Mouse (Mus musculus) gastrocnemius, adult 18-20 months (tissue): Measurements from ENCODE around the gene Dmrt3. TPM values are rescaled to one million over a fixed set of nuclear protein-coding genes. Genes with fewer than 3 reads are reported as not detected.

ENCODE experiments used
- DNase-seq: peaks from one replicate; pipeline ENCODE4 v3.0.0; 2021; ENCODE audit warnings: low spot score
- long read RNA-seq, 2 experiments: library from polyadenylated mRNA; stranded (forward); transcript quantifications; one replicate each; pipeline ENCODE4 v2.0.0; 2021
- total RNA-seq, 2 experiments: library from RNA; stranded (reverse); gene quantifications; 2 replicates each; pipeline ENCODE4 v1.2.3; 2021

Gene Dmrt3
- not detected for total RNA-seq
- long read RNA-seq, experiment 1 = 0 reads
- long read RNA-seq, experiment 2 = 0 reads

DNA sequence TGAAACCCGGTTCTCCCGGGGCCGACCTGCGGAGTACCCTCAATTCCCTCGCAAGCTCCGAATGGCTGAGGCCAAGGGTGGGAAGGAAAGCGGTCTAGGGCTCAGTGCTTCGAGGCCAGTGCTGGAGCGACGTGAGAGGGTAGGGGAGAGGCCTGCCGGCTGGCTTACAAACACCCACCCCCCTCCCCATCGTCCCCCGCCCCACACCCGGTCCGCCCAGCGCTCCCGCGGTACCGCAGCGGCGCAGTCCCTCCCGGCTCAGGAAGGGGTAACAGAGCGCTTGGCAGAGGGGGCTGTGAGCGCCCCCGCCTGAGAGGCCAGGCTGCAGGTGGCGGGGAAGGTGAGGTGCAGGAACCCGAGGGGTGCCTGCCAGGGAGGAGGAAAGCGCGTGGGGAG is at the start of gene Dmrt3:
Dmrt3 (plus strand) TSS at position 287 of the 396 bp plus-strand sequence.
- DNase-seq = no peak

DNA sequence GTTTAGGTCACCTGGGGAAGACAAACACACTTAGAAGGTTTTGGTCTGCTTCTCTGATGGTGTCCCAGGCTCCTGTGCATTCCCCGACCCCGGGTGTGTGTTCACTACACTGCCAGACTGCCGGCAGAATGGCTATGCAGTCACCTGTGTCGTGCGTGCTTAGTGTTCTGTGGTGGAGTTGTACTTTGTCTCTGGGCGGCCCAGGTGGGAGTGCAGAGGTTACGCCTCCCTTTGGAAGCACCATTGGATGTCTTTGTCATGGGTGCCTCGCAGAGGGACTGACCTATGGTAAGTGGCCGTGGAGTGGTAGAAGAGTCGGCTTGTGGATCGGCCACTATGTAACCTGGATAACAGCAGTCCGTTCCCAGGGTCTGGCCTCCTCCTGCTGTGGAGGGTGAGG is 45.7 kb upstream of the Dmrt3 start:
- no peak for DNase-seq

DNA sequence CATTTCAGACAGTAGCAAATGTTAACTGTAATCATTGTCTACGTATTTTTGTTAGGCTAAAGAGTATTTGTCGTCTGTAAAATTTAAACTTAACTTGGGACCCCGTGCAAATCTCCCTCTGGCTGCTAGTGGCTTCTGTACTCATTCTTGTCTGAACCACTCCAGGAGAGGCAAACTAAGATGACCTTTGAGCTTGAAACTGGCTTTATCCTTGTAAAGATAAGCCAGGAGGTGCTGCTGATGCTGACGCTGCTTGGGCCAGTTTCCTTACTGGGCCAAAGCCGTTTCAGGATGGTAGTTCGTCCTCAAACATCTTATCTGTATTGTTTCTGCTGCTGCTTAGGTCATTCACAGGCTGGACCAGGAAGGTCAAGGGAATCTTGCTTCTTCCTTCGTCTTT is 40.3 kb upstream of the Dmrt3 start:
- DNase-seq = no peak

DNA sequence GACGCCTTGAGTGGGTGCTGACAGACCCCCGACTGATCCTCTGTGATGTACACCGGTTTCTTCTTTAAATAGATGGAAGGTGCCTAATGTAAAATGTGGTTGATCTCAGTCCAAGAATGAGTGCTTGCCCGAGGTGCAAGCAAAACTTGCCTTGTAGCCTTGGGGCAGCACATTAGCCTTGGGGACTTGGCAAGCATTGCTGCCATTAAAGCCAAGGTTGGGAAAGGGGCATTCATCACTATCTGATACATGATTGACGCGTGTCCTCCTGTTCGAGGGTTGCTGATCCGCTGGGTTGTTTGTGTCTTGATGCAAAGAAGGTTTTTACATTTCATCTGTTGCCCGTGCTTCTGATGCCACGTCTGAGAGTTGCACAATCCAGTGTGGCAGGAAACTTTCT is 35.7 kb upstream of the Dmrt3 start:
- DNase-seq = no peak

DNA sequence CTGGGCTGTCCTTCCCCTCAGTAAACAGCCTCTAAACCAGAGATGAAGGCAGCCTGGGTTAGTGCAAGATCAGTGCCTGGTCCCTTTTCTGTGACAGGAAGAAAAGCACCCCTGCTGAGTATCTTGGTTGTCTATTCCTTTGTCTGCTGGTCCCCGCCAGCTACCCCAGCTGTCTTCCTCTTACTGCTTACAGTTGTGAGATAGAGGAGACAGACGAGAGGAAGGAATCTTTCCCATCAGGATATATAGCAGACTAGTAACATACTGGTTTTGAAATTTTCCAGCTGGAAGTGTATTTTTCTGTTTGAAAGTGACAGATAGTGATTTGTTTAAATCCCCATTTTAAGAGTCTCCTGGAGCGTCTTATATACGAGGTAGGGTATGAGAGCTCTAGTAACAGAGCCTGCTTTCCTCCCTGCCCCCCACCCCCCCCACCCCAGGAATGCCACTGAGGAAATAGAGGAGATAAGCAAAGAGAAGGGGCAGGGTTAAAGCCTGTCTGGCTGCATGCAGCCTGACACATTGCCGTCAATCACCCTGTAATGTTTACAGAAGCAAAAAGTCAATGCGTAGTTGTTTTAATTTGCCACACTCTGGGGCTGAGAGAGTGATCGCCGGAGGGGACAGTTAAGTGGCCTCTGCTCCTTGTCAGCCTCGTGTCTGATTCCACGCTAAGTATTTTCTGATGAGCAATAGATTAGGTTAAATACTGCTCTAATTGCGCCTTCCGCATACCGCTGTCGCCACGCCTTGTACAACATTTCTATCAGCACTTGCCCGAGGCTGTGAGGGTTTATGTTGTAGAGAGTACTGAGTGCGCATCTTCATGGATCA is 34.9 kb upstream of the Dmrt3 start:
- no peak for DNase-seq

DNA sequence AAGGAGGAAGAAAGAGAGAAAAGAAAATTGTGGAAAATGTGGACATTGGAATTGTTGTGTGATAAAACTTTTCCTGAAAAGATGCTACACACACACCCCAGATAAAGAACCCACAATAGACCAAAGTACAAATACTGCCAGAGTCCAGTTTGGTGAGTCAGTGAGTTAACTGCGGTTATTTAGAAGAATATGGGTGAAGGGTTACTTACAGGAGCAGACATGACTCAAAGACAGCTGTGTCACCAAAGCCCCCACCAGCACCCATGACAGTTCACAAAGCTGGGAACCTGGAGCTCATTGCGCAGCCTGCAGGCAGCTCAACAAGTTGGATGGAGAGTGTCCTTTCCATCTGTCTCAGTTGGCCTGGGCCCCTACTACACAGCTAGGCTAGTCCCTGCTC is 31.7 kb upstream of the Dmrt3 start:
- no peak for DNase-seq

DNA sequence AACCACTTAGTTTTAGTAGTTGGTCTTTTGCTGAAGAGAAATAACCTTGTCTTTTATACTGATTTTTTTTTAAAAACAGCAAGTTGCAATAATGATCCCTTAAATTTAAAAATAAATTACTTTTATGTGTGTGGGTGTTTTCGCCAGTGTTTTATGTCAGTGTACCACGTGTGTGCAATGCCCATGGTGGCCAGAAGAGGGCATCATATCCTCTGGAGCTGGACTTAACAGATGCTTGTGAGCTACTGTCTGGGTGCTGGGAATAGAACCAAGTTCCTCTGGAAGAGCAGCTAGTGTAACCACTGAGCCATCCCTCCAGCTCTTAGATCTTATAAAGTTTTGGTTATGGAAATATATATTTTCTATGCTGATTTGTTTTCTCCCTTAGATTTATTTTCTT is 30.7 kb upstream of the Dmrt3 start:
- no peak for DNase-seq

DNA sequence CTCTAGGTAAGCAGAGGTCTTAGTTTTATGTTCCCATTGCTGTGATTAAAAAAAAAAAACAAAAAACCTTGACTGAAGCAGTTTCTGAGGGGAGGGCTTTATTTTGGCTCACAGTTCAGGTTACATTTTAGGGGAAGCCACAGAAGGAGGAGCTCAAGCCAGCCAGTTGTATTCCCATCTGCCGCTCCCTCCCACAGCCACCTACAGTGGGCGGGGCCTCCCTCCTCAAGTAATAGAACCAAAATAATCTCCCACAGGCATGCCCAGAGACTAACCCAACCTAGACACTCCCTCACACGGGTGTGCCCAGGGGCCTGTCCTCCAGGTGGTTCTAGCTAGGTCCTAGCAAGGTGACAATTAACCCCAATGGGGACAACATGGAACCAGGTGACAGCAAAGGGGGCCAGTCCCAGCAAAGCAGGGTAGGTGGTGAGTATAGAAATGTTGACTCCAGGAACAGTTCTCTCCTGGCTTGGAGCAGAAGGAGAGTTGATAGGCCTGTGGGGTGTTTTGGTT is 12.3 kb upstream of the Dmrt3 start:
- no peak for DNase-seq

DNA sequence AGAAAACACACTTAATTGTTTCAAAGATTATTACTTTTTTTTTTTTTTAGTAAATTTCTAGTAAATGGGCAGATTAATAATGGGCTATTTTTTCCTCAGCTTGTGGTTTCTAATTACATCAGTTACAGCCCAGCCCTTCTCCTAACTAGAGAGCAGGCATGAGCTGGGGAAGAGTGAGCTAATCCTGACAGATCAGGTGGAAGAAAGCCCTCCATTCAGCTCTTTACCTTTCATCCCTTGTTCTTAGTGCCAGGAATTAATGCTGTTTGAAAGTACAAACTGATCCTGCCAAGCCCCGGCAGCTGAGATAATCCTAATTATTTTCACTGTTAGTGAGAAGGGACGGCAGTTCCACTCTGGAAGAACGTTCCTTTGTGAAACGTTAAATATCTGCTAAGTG is 11.5 kb upstream of the Dmrt3 start:
- DNase-seq = no peak

DNA sequence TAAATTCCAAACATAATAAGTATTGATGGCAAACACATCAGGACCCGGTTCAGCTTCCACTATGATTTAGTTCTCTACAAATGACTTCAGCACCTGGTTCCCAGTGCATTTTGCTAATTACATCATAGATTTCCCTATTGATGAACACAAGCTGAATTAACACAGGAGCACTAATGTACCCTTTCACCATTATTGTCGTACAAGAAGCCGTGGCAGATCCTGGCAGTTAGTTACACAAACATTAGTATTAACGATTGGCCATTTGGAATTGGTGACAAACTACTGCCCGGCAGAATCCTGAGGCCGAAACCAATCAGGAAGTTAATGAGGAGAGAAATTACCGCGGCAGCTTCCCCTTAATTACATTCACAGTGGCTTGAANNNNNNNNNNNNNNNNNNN is 8.1 kb upstream of the Dmrt3 start:
- DNase-seq = no peak

DNA sequence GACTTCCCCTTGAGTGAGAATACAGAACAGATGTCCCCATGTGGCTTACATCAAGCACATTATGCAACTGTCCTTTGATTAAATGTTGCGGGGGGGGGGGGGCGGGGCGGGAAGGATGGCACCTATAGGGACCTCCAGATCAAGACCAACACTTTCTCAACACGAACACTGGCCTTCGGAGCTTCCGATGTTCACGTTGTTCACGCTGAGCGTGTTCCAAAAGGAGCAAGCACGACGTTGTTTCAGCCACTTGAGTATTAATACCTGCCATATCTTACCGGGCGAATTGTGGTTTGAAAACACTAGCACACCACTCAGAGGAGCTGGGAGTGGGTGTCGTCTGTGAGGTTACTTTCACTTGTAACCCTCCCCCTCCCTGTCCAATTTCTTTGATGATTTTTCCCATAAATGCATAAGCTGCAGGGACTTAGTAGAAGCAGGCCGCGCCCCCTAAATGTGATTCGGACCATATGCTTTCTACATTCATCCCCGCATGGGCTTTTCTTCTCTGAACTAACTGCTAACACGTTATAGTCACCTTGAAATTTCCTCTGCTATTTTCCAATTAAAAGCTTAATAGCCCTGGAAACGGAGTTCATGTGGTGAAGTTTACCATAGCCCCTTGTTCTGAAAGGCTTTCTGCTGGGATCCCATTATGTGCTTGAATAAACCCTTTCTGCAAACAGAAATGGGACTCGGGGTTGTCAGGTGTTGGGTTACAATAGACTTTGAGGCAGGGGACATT is 2.5 kb upstream of the Dmrt3 start:
- DNase-seq = no peak

DNA sequence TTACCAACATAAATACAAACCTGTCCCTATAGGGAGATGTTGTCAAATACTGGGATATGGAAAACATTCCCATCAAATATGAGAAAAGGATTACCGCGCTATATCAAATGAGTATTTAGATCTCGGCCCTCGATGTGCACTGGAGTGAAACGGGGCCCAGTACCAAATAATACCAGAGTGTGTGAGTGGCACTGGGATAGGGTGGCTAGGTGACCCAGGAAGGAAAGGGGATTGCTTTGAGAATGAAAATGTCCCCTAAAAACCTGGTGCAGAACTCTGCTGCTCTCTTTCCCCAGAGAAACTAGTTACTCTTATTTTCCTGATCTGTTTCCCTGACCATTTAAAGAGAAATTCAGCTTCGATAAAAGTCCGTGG is 1.9 kb upstream of the Dmrt3 start:
- DNase-seq = no peak

DNA sequence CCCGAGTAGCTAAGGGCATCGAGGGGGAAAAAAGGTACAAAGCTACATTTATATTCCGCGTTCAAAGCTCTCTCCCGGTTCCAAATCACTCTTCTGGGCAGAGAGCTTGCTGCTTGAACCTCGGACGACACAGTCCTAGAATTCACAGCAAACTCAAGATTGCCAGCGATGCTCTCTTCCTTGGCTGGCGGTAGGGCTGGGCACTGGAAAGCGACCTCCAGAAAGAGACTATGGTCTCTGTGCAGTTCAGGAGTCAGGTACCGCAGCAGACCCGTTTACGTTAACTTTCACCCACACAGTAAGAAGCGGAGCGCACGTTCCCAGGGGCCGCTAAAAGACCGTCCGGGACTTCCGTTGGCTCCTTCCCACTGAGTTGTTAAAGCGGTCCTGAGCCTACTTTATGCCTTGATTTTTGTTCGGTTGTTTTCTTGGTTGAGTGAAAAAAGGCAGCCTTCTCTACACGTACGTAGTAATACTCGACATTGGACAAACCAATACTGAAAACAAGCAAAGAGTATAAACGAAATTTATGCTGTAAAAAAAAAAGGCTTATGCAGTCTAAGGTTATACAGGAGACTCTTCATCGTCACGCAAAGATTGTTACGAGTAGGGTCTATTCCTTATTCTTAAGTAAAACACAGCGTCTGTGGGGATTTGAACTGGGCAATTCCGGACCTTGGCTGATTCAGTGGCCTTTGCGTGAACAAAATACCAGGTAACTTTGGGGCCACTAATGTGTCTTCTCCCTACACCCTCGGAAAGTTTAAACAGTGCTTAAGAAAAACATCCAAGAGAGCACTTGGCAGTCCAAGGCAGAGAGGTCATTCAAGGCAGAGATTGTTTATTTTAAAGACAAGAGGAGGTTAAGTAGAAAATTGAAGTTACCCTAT is 895 bp upstream of the Dmrt3 start:
- DNase-seq = no peak

DNA sequence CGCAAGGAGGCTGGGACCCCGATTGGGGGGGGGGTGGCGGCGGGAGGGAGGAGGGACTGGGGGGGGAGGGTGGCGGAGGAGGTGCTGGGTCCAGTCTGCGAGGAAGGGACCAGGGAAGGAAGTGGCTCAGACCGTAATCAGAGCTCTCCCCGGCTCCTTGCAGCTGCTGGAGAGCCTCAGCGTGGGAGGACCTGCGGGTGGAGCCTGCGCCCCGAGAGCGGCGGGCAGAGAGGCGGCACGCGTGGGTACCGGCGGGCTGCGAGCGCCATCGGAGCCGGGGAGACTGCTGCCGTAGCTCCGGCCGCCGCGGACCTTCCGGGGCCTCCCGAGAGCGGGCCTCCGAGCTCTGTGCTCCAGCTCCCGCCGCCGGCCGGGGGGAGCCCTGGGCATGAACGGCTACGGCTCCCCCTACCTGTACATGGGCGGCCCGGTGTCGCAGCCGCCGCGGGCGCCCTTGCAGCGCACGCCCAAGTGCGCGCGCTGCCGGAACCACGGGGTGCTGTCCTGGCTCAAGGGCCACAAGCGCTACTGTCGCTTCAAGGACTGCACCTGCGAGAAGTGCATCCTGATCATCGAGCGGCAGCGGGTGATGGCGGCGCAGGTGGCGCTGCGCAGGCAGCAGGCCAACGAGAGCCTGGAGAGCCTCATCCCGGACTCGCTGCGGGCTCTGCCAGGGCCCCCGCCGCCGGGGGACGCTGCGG is 460 bp downstream of the Dmrt3 start:
- DNase-seq = no peak

DNA sequence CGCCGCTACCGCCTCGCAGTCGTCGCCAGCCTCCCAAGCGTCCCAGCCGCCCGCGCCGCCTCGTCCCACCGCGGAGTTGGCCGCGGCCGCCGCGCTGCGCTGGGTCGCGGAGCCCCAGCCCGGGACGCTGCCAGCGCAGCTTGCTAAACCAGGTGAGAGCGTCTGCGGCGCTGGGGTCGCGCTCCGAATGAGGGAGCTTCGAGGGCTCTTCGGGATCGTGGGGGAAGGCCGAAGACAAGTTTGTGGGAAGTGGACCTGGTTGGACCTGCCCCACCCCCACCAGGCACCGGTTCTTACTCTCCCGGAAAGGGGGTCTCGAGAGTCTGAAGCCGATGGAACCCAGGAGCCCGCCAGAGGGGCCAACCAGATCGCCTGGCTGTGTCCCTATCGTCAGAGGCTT is 1.0 kb downstream of the Dmrt3 start:
- DNase-seq = no peak

DNA sequence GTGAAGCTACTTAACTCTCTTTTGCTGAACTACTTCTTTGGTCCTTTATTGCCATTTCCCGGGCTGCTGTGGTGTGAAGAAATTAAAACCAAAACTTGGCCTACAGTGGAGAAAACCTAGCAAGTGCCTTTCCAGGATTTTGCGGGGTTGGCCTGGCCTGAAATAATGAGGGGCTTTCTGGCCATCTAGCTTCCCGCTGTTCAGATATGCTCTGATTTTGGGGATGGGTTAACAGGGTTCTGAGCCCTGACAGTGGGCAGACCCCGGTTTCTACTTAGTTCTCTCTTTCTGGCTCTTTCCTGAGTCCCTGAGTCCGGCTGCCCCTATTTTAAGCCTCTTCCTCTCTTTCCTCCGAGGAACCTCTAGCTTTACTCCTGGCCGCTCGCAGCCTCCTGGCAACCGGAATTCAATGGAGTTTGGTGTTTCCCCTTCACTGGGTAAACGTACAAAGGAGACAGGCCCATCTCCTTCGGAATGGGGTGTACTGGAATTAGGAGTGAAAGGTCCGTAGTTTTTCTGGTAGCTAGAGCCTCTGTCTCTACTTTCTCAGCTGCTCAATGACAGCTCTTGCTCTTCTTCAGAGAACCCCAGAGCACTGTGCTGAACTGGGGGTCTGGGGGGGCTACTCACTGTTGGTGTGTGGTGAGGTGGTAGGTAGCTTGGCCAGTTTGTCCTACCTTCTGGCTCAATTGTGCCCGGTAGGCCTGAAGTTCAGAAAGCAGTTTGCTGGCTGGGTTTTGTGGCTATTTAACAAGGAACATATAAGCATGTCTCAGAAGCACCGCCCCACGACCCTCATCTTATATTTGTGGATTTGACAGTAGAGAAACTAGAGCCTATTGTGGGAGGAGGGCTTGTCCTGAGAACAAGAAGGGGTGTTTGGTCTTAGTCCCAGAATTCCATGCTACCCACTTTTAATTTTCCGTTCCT is 2.0 kb downstream of the Dmrt3 start:
- DNase-seq = no peak

DNA sequence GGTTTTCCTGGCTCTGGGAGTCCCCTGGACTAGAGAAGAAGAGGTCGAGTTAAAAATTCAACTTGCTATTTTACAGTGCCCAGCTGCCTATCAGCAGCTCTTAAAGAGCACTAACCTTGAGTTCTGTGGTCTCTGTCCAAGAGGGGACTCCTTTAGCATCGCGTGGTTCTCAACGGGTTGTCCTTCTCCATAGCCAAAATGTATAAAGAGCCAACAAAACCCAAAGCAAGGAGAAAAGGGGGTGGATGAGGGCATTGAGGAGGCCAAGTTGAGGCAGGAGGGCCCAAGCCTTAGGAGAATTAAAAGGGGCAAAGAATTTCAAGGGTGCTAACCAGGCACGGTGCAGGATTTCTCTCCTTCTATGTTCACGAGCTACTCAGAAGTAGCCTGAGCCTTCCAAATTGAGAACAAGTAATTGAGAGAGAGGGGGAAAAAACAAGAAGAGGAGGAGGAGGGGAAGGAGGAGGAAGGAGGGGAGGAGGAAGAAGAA is 2.8 kb downstream of the Dmrt3 start:
- DNase-seq = no peak

DNA sequence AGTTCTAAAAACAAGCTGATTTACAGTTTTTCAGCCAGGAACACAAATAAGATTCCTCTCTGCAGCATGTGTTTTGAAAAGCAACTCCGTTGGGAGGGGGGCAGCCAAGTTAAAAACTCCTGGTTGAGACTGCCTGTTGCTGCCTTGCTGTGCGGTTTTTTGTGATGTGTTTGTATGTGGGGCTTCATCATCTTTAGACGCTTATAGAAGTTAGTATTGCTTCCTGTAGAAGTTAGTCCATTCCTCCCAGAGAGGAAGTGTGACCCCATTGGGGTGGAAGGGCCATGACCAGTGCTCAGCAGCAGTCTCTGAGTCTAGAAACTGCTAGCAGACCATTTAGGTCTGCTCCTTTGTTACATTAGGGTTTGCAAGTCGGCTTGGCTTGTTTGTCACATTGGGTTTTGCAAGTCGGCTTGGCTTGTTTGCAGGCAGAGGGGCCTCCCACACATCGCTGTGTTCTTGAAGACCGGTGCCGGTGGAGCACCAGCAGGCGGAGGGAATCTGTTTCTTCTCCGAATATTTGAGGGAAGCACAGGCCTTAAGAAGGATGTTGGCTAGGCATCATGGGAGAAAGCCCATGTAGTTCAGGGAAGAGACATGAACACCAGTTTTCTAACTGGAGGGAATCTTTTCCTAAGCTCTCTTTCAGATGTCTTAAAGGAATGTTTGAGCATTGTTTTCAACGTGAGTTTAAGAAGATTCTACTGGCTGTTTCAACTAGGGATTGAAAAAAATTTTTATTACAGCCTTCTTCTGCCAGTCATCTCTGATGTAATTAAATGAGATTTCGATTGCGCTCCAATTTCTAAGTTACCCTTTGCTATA is 3.6 kb downstream of the Dmrt3 start:
- no peak for DNase-seq

DNA sequence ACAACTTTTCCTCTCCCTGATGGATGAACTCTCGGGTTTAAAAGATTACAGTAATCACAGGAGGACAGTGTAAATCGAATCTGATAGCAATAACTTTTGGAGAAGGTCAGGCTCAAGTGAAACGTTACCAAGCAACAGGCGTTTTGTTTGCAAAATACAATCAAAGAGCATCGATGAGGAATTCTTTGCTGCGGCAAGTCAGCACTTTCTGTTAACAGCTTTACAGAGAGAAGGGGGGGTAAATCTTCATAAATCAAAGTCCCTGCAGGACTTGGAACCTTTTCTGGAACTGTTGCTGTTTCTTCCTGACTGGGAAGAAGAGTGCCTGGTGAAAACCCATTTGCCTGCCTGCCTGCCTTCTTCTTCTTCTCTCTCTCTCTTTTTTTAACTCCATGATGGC is 5.8 kb downstream of the Dmrt3 start:
- no peak for DNase-seq
